Mouse (Mus musculus) macrophage (primary cell): ENCODE measurements at regions not wholly inside any gene's neighbourhood (a gene's known extent, or its start where the extent isn't known, plus 50 kb on each side); places are given as distances from the start of the nearest gene placed in this dataset.

Experiments used
- H3K27ac ChIP-seq: fragments of 350-480 bp; formaldehyde crosslinking; 2 replicates; pipeline ENCODE4 v1.9.0; 2021
- H3K36me3 ChIP-seq: fragments of 350-480 bp; formaldehyde crosslinking; 2 replicates; pipeline ENCODE4 v1.9.0; 2021; ENCODE audit errors: inconsistent target
- H3K4me3 ChIP-seq: fragments of 350-480 bp; formaldehyde crosslinking; 2 replicates; pipeline ENCODE4 v1.9.0; 2021; ENCODE audit errors: inconsistent target
- H3K79me2 ChIP-seq: fragments of 350-480 bp; formaldehyde crosslinking; 2 replicates; pipeline ENCODE4 v1.9.0; 2021; ENCODE audit errors: inconsistent target
- WGBS: methylation state at CpG from one replicate; pipeline ENCODE4 v1.1.7; 2026; ENCODE audit warnings: inconsistent platforms; ENCODE audit not compliant: missing documents; 5-methylcytosine and 5-hydroxymethylcytosine counted together

DNA sequence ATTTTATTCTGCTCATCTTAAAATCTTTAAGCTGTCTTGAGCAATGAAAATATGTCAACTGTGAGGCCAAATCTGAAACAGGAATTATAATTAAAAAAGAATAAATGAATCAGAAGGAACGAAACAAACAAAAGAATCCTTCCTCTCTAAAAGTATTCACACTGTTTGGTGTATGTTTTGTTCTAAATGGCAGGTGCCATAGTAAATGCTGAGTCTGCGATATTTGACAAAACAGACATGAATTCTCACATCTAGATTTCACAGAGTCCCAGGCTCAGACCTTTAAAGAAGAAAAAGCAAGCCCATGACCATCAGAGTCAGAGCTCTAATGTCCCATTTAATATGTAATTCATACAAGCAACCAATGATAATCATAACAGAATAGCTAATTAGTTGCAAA lies 316.6 kb upstream of the Gm11042 start:
- WGBS: 94% methylated on average over 2 of the region's 2 CpGs

DNA sequence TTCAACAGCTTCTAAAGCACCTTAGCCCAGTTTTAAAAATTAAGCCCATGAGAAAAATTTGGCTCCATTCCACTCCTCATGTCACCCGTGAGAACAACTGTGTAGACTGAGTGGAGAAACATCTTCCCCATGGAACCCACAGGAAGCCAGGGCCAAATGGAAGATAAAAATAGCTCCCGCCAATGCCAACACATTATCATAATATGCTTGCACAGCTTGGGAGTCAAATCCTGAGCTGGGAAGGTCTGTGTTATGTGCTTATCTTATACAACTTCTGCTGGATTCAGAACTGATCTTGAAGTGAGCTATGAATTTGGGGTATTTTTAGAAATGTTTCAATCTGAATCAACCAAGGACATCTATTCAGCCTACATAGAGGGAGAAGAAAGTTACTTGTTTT lies 279.0 kb upstream of the Gm11042 start:
- Histone ChIP-seq H3K79me2 (no peaks in the 10 kb centered on the region), H3K36me3 (no peaks in the 10 kb centered on the region), H3K27ac (no peak overlapping the region), H3K4me3 (no peak overlapping the region)
- WGBS: 30% methylated on average over 2 of the region's 2 CpGs

More for the DNA sequence above, 316.6 kb upstream of the Gm11042 start:
- Histone ChIP-seq H3K79me2 (no peaks in the 10 kb centered on the region), H3K27ac (no peak overlapping the region), H3K4me3 (no peak overlapping the region), H3K36me3 (no peaks in the 10 kb centered on the region)

DNA sequence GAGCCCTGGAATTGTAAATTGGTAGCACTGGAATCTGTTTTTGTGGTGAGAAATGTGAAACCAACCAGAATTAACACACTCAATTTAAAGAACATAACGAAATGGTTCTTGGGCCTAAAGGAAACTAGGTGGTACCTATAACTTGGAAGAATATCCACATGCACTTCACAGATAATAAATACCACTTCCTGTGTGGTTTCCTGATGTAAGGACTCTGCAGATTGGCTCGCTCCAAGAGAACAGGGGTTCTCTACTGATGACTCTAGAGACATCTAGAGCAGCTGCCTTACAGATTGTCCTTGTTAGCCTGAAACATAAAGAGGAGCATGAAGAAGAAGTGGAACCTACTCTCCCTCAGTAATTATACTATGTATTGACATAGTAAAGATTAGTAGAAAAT lies 238.4 kb upstream of the Gm11042 start:
- 8% methylated on average over 2 of the region's 2 CpGs for WGBS
- Histone ChIP-seq H3K36me3 (no peaks in the 10 kb centered on the region), H3K79me2 (no peaks in the 10 kb centered on the region), H3K27ac (no peak overlapping the region), H3K4me3 (no peak overlapping the region)

DNA sequence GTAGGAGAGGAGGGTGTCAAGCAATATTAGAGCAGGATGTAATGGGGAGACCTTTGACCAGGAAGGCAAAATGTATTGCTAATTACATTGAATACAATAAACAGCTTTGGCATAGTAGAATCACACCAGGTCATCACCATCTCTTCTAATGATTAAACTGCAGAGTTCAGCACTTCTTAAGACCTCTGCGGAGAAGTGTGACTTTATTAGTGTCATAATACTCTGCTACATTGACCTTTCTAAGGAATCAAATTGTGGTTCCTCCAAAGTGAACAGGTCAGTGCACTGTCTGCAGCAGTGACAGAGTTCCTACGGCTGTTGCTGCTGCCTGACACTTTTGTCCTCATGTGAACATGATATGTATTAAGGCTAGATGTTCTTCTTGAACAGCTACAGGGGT lies 228.0 kb upstream of the Gm11042 start:
- WGBS: 98% methylated on average over 2 of the region's 2 CpGs
- H3K4me3 ChIP-seq: no peak overlapping the region
- no peak overlapping the region for H3K27ac ChIP-seq
- H3K79me2 ChIP-seq: no peaks in the 10 kb centered on the region
- no peaks in the 10 kb centered on the region for H3K36me3 ChIP-seq

DNA sequence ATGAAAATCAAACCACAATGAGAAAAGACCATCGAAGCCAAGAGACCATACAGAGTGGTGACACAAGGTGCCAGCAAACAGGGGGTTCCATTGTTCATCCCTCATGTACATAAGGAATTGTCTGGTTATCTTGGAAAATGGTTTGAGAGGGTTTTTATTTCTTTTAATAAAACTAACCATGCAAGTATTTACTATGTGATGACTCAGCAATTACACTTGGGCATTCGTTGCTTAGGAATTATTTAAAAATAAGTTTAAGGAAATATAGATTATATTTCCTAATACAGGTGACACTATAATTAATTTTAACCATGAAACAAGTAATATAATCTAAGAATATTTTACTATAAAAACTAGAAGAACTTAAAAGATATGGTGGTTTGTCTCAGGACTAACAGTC lies 218.7 kb upstream of the Gm11042 start:
- no peaks in the 10 kb centered on the region for H3K36me3 ChIP-seq
- H3K4me3 ChIP-seq: no peak overlapping the region
- WGBS: 69% methylated on average over 2 of the region's 2 CpGs

DNA sequence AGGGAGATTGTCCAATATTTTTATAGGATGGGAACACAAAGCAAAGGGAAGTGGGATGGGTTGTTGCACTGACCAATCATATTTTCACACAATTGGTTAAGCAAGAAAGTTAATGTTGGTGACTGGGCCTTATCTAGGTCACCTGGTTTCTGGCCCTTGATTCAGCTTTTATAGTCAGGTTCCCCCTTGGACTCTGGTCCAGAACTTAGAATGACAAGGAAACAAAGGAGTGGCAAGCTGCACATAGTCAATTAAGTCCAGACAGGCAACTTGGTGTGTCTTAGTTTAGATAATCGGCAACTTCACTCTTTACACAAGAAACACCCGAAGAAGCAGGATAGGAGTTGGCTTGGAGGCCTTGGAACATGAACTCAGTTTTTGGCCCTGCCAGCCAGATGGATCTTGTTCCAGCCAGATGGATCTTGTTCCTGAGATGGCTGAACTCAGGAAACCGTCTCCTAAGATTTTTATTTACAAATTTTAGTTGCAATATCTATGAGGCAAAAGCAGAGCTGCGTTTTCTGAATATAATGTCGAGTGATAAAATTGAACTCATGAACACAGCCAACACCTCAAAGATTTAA lies 212.9 kb upstream of the Gm11042 start:
- Histone ChIP-seq H3K36me3 (no peaks in the 10 kb centered on the region), H3K79me2 (no peaks in the 10 kb centered on the region), H3K4me3 (no peak overlapping the region), H3K27ac (no peak overlapping the region)
- 92% methylated on average over 5 of the region's 5 CpGs for WGBS

More for the DNA sequence above, 218.7 kb upstream of the Gm11042 start:
- H3K79me2 ChIP-seq: no peaks in the 10 kb centered on the region
- no peak overlapping the region for H3K27ac ChIP-seq

DNA sequence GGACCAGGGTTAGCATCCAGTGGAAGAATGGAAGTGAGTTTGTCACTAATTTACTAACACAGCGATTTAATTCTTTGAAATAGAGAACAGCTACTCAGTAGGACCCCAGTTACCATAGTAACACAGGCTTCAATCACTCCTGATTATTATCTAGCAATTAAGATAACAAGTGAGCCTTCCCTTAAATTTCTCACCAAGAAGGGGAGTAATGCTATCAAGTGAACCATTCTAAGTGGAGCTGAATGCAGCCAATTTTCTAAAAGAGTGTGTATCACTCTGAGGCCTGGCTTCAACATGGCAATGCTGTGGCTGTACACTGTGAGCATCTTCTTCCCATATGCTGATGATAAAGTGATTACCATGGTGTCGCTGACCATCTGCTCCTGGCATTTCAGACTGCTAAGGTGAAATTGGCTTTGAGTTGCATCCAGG lies 211.0 kb upstream of the Gm11042 start:
- no peaks in the 10 kb centered on the region for H3K36me3 ChIP-seq
- 61% methylated on average over 2 of the region's 2 CpGs for WGBS
- no peak overlapping the region for H3K4me3 ChIP-seq
- H3K27ac ChIP-seq: no peak overlapping the region
- H3K79me2 ChIP-seq: no peaks in the 10 kb centered on the region

DNA sequence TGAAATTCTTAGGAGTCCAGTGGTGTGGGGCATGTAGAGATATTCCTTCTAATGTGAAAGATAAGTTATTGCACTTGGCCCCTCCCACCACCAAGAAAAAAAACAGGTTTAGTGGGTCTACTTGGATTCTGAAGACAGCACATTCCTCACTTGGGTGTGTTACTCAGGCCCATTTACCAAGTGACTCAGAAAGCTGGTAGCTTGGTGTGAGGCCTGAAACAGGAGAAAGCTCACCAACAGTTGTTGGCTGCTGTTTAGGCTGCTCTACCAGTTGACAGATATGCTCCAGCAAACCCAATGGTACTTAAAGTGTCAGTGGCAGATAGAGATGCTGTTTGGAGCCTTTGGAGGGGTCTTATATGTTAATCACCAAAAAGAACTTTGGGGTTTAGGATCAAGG lies 207.8 kb upstream of the Gm11042 start:
- Histone ChIP-seq H3K4me3 (no peak overlapping the region), H3K27ac (no peak overlapping the region), H3K79me2 (no peaks in the 10 kb centered on the region), H3K36me3 (no peaks in the 10 kb centered on the region)

DNA sequence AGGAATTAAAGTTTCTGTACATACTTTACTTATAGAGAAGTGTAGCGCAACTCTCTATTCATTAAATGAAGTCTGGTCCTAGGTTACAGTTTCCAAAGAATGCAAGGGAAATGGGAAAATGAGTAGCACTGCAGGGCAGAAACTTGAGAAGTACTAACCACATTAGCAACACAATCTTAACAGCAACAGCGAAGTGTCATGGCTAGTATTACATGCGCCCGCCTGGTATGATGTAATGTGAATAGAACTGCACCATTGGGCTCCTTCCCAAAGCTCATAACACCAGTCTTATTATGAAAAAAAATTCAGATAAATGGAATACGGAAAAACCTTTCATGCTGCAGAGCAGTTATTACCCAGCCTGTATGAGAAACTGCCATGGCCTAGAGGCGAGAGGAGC lies 201.8 kb upstream of the Gm11042 start:
- Histone ChIP-seq H3K79me2 (no peaks in the 10 kb centered on the region), H3K36me3 (no peaks in the 10 kb centered on the region), H3K27ac (no peak overlapping the region), H3K4me3 (no peak overlapping the region)
- WGBS: 95% methylated on average over 6 of the region's 6 CpGs

DNA sequence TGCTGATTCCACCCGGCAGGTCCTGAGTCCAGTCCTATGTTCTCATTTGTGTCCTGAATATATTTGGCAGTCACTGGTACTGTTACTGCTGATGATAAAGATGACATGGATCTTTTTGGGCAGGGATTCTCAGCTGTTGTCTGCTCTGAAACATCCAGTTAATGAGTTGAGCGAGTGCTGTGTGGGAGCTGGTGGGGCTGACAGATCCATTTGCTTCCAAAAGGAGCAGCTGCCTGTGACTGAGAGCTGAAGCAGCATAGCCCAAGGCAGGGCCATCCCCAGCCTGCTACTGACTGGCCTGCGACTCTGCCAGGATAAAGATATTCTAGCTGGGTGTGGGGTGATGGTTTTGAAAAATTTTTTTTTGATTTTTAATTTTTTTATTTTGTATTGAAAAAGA lies 200.3 kb upstream of the Gm11042 start:
- Histone ChIP-seq H3K36me3 (no peaks in the 10 kb centered on the region), H3K27ac (no peak overlapping the region), H3K4me3 (no peak overlapping the region), H3K79me2 (no peaks in the 10 kb centered on the region)
- WGBS: 81% methylated on average over 2 of the region's 3 CpGs

DNA sequence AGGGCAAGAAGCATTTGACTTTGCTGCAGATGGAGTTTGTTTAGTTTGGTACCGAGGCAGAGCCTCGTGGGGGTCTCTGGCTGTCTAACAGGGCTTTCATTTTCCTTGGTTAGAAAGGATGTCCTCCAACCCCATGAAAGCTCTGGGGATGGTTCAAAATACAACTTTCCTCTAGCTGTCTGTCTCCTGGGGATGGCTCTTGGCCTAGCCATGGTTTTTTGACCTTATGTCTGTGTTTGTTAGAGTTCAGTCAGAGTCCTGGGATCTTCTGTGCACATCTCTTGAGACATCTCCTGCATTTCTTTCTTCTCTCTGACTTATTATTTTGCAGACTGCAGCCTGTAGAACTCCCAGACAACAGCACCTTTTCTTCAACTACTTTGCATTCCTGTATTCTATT lies 186.6 kb upstream of the Gm11042 start:
- WGBS: 83% methylated on average over 2 of the region's 2 CpGs
- Histone ChIP-seq H3K36me3 (no peaks in the 10 kb centered on the region), H3K27ac (no peak overlapping the region), H3K79me2 (no peaks in the 10 kb centered on the region), H3K4me3 (no peak overlapping the region)

DNA sequence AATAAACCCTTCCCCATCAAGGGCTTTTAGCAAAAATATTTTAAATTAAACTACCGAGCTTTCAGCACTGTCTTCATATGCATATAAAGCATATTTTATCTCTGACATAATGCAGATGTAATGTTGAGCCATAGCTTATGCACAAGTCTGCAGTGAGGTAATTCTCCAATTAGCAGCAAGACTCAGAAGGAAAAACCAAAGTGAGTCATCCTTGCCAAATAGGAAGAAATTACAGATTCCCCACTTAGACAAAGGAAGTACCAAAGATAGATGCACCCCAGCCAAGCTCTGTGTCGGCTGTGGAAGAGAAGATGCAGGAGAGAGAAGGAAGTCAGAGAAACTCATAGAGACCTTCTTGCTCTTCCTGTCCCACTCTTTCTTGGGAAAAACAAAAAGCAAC lies 161.4 kb upstream of the Gm11042 start:
- 41% methylated on average over 2 of the region's 2 CpGs for WGBS
- no peak overlapping the region for H3K4me3 ChIP-seq
- no peaks in the 10 kb centered on the region for H3K36me3 ChIP-seq
- H3K27ac ChIP-seq: no peak overlapping the region
- no peaks in the 10 kb centered on the region for H3K79me2 ChIP-seq

DNA sequence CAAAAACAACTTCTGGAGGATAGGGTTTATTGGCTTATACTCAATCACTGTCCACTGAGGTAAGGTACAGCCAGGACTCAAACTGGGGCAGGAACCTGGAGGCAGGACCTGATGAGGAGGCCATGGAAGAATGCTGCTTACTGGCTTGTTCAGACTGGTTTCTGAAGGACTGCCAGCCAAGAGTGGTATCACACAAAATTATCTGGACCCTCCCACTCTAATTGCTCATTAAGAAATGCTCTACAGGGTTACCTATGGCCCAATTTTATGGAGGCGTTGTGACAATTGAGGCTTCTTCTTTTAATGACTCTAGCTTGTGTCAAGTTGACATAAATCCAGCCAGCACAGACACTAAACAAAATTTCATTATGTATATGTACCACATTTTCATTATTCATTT lies 158.5 kb upstream of the Gm11042 start:
- 87% methylated on average over 1 of the region's 1 CpGs for WGBS
- Histone ChIP-seq H3K36me3 (no peaks in the 10 kb centered on the region), H3K27ac (no peak overlapping the region), H3K79me2 (no peaks in the 10 kb centered on the region), H3K4me3 (no peak overlapping the region)

DNA sequence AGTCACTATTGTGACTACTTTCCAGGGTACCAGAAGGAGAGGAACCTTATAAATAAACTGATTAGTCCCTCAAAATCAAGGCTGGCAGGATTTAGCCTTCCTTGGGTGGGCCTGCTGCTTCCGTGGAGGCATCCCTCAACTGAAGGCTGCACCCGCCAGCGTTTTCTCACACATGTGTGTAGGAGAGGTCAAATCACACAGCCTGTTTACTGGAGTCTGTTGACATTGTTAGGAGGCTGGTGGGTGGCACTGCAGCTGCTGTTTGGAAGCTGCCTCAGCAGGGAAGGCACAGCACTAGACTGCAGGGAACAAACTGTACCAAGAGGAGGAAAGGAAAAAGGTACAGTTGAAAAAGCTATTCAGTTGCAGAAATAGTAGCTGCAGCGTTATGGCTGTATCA lies 142.3 kb upstream of the Gm11042 start:
- Histone ChIP-seq H3K79me2 (no peaks in the 10 kb centered on the region), H3K36me3 (no peaks in the 10 kb centered on the region), H3K4me3 (no peak overlapping the region), H3K27ac (no peak overlapping the region)
- 80% methylated on average over 4 of the region's 4 CpGs for WGBS

DNA sequence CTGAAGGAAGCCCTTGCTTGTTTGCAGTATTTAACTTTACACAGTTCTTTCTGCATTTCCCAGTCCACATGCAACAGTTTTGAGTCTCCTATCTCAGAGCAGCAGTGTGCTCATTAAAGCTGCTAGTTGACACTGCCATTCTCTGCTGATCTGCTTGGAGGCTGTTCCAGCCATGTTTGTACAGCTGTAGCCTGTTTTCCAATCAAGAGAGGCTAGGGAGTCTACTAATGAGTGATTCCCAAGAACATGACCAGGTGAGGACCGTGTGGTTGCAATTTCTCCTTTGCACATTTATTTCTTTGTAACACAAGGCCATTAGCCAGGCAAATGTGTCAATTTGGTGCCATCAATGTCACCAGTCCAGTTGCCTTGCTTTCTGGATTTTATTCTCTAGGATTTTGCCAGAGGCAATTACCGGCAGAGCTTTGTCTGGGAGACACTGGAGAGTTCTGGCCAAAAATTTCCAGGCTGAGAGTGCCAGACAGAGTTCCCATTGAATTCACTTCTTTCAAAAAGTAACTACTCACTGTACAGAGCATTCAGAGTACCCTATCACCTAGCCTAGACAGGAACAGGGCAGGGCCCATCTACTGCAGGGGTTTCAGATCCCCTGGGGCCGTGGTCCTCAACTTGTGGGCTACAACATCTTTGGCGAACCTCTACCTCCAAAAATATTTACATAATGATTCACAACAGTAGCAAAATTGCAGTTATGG lies 136.3 kb upstream of the Gm11042 start:
- 87% methylated on average over 2 of the region's 4 CpGs for WGBS
- no peaks in the 10 kb centered on the region for H3K79me2 ChIP-seq
- H3K36me3 ChIP-seq: no peaks in the 10 kb centered on the region
- no peak overlapping the region for H3K27ac ChIP-seq
- no peak overlapping the region for H3K4me3 ChIP-seq

DNA sequence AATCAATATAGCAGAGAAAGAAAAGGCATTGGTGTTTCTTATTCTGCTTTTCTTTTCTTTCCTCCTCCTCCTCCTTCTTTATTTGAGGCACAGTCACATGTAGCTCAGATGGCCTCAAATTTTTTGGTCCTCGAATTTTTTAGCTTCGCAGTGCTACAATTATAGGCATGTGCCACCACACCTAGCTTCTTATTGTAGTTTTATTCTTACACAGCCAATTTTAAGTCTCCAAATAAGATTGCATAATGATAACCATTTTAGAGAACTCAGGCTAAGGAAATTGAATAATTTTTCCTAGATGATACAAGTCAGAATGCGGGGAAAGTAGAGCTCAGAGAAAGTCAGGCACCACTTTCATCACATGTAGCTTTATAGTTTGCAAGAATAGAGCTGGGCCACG lies 132.1 kb upstream of the Gm11042 start:
- Histone ChIP-seq H3K79me2 (no peaks in the 10 kb centered on the region), H3K4me3 (no peak overlapping the region), H3K36me3 (no peaks in the 10 kb centered on the region), H3K27ac (no peak overlapping the region)
- 79% methylated on average over 4 of the region's 4 CpGs for WGBS
